In the genomic region with DNA sequence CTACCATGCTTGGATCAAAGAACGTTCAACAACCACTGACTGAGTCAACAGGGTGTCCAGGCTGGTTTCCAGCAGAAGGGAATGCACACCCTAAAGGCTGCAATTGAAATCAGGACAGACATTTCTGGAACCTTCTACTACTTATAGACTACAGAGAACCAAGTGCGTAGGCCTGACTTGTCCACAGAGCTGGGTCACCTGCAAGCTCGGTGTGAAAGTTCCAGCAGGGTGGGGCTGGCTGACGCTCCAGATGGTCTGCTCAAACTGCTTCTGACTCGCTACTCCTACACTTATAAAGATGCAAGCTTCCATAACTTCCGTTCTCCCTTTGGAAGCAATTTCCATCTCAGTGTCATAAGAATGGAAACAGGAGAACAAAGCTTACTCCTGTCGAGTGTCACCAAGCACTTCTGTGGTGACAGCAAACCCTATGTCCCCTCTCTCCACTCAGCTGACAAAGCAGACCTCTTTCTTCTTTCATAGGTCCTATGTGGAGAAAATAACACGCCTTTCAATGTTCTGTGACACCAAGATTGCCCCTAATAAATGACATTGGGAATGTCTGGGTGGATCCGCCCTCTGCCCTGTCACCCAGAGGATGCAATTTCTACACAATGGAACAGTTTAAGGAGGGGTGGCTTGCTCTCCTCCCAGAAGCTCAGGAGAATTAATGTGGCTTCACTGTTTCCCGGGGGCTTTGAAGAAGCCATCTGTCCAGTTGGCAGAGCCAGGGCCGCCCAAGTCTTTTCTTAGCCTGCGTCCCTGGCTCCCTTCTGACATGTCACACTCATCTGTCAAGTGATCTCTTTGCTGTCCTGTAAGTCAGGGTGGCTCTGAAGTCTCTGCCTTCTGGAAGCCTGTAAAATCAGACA, we compare ENCODE assay signal across 13 mouse cellular contexts.
DNase-seq lines count a peak whose midpoint lies in the region; ATAC-seq and TF ChIP-seq lines count a peak whose summit lies in the region.
"Had no signal": no experiment of that assay in that cellular context is flagged by ENCODE, and none has a peak within 500 bp of the region (broad histone marks: within the 10 kb centered on the region; RNA-seq: fewer than 3 reads in every experiment).

No protein-coding gene starts in this region.

- 78% methylated on average over 12 of the region's 12 CpGs for WGBS in forebrain, embryonic 13.5 days
- WGBS in forebrain, embryonic 11.5 days = 86% methylated on average over 12 of the region's 12 CpGs
- 79% methylated on average over 12 of the region's 12 CpGs for WGBS in lung, postnatal 0 days
- WGBS in hindbrain, postnatal 0 days = 51% methylated on average over 12 of the region's 12 CpGs

- H3K36me3 ChIP-seq in forebrain, embryonic 13.5 days (ENCODE audit: poor library complexity, severe bottlenecking) = no peaks in the 10 kb centered on the region
- no peaks in the 10 kb centered on the region for H3K36me3 ChIP-seq in forebrain, embryonic 11.5 days (ENCODE audit: control insufficient read depth, insufficient read depth, low read length)
- no peaks in the 10 kb centered on the region for H3K36me3 ChIP-seq in lung, postnatal 0 days (ENCODE audit: insufficient read depth, low read length)
- H3K36me3 ChIP-seq in hindbrain, postnatal 0 days (ENCODE audit: insufficient read depth, low read length) = no peaks in the 10 kb centered on the region

- H3K9ac ChIP-seq in forebrain, embryonic 13.5 days = no peak overlapping the region
- H3K9ac ChIP-seq in forebrain, embryonic 11.5 days (ENCODE audit: low read length) = no peak overlapping the region
- no peak overlapping the region for H3K9ac ChIP-seq in lung, postnatal 0 days (replicated peaks; ENCODE audit: low read depth)
- H3K9ac ChIP-seq in hindbrain, postnatal 0 days (replicated peaks; ENCODE audit: low read length) = no peak overlapping the region

- ATAC-seq in forebrain, embryonic 13.5 days = peak; percentile 40
- no peak for ATAC-seq in forebrain, embryonic 11.5 days (replicated peaks; ENCODE audit: low FRiP score)
- no peak for ATAC-seq in lung, postnatal 0 days
- peak; percentile 18; the same call in 1 of the 2 replicates for ATAC-seq in hindbrain, postnatal 0 days
- ATAC-seq: intestine, postnatal 0 days; Patski had no signal

- TF ChIP-seq CTCF in lung, postnatal 0 days (IDR thresholded peaks at IDR 0.05) = no peak
- no peak for TF ChIP-seq CTCF in brain, embryonic 14.5 days (IDR thresholded peaks at IDR 0.05; ENCODE audit: borderline replicate concordance, extremely low read depth, insufficient read depth, insufficient read length)
- TF ChIP-seq CTCF in hindbrain, postnatal 0 days (IDR thresholded peaks at IDR 0.05; ENCODE audit: low read depth) = no peak

- DNase-seq in forebrain, embryonic 11.5 days (ENCODE audit: low spot score) = no peak
- peak; percentile 17 for DNase-seq in lung, postnatal 0 days (ENCODE audit: low spot score)
- no peak for DNase-seq in lung, postnatal 4 days
- peak; percentile 66 for DNase-seq in brain, embryonic 14.5 days (ENCODE audit: low read depth)
- DNase-seq in hindbrain, postnatal 0 days (ENCODE audit: low spot score) = peak; percentile 38
- no peak for DNase-seq in lung, adult 18-20 months
- DNase-seq: adrenal gland, adult 2 months; gastrocnemius, postnatal 25 days; kidney, postnatal 36 days had no signal

- H3K4me3 ChIP-seq in forebrain, embryonic 13.5 days = no peak overlapping the region
- H3K4me3 ChIP-seq in forebrain, embryonic 11.5 days (ENCODE audit: low read depth, low read length) = no peak overlapping the region
- H3K4me3 ChIP-seq in lung, postnatal 0 days (ENCODE audit: low read depth, low read length) = no peak overlapping the region
- no peak overlapping the region for H3K4me3 ChIP-seq in hindbrain, postnatal 0 days (ENCODE audit: low read length)

- TF ChIP-seq EP300 in lung, postnatal 0 days (IDR thresholded peaks at IDR 0.05) = no peak

- H3K4me2 ChIP-seq in forebrain, embryonic 13.5 days = no peak overlapping the region
- no peak overlapping the region for H3K4me2 ChIP-seq in forebrain, embryonic 11.5 days (ENCODE audit: low read depth, low read length, severe bottlenecking)
- no peak overlapping the region for H3K4me2 ChIP-seq in lung, postnatal 0 days (replicated peaks; ENCODE audit: low read depth, low read length)
- no peak overlapping the region for H3K4me2 ChIP-seq in hindbrain, postnatal 0 days (ENCODE audit: low read depth, low read length)

- 0 out of 2 replicates have a peak, but pooled peaks cover 6% of the 10 kb centered on the region for H3K9me3 ChIP-seq in forebrain, embryonic 13.5 days (replicated peaks)
- H3K9me3 ChIP-seq in forebrain, embryonic 11.5 days (ENCODE audit: control insufficient read depth, low read length) = no peaks in the 10 kb centered on the region
- H3K9me3 ChIP-seq in lung, postnatal 0 days (ENCODE audit: low read length) = no peaks in the 10 kb centered on the region
- no peaks in the 10 kb centered on the region for H3K9me3 ChIP-seq in hindbrain, postnatal 0 days (ENCODE audit: low read length)

- H3K4me1 ChIP-seq in forebrain, embryonic 13.5 days = peaks cover 20% of the 10 kb centered on the region
- no peaks in the 10 kb centered on the region for H3K4me1 ChIP-seq in forebrain, embryonic 11.5 days (replicated peaks; ENCODE audit: control insufficient read depth, insufficient read depth, low read length)
- no peaks in the 10 kb centered on the region for H3K4me1 ChIP-seq in lung, postnatal 0 days (ENCODE audit: insufficient read depth, low read depth, low read length)
- H3K4me1 ChIP-seq in hindbrain, postnatal 0 days (ENCODE audit: insufficient read depth, low read length) = 0 out of 2 replicates have a peak, but pooled peaks cover 8% of the 10 kb centered on the region

- H3K27me3 ChIP-seq in forebrain, embryonic 13.5 days = no peaks in the 10 kb centered on the region
- no peaks in the 10 kb centered on the region for H3K27me3 ChIP-seq in forebrain, embryonic 11.5 days (ENCODE audit: control insufficient read depth, insufficient read depth, low read length)
- H3K27me3 ChIP-seq in lung, postnatal 0 days (replicated peaks; ENCODE audit: insufficient read depth, low read length) = no peaks in the 10 kb centered on the region
- no peaks in the 10 kb centered on the region for H3K27me3 ChIP-seq in hindbrain, postnatal 0 days (ENCODE audit: insufficient read depth, low read length)
- H3K27me3 ChIP-seq: CH12.LX, Patski had no signal

- 0 out of 2 replicates have a peak overlapping the region, but pooled peaks have one; percentile 25 for H3K27ac ChIP-seq in forebrain, embryonic 13.5 days
- no peak overlapping the region for H3K27ac ChIP-seq in forebrain, embryonic 11.5 days (ENCODE audit: low read depth, low read length)
- no peak overlapping the region for H3K27ac ChIP-seq in lung, postnatal 0 days (ENCODE audit: low read length)
- H3K27ac ChIP-seq in hindbrain, postnatal 0 days = no peak overlapping the region

- no peak for TF ChIP-seq POLR2A in brain, embryonic 14.5 days (IDR thresholded peaks at IDR 0.05; ENCODE audit: borderline replicate concordance, extremely low read depth, insufficient read depth, insufficient read length, poor library complexity, severe bottlenecking)

Comparison
In these comparisons a context has a peak if more than half of its experiments do, and no peak if none do; other contexts are left out.
1. ATAC-seq: peak in forebrain, embryonic 13.5 days (single experiment) and hindbrain, postnatal 0 days (single experiment); none in forebrain, embryonic 11.5 days (single experiment) and lung, postnatal 0 days (single experiment).
2. DNase-seq: peak in lung, postnatal 0 days (single experiment), brain, embryonic 14.5 days (single experiment) and hindbrain, postnatal 0 days (single experiment); none in forebrain, embryonic 11.5 days (single experiment), lung, postnatal 4 days (0 of 2) and lung, adult 18-20 months (0 of 2).